Mouse (Mus musculus) liver, adult 2 months (tissue): ENCODE measurements around the gene Acoxl.

ENCODE experiments used
- CTCF ChIP-seq: fragments of 200-500 bp; IDR thresholded peaks from 2 replicates; pipeline ENCODE4 v1.5.1; 2011; ENCODE audit warnings: low read depth, low read length, control low read depth
- POLR2A ChIP-seq: fragments of 200-500 bp; IDR thresholded peaks from 2 replicates; pipeline ENCODE4 v1.6.1; 2011; ENCODE audit warnings: low read length, control low read depth; ENCODE audit not compliant: insufficient read depth; ENCODE audit errors: extremely low read depth

DNA sequence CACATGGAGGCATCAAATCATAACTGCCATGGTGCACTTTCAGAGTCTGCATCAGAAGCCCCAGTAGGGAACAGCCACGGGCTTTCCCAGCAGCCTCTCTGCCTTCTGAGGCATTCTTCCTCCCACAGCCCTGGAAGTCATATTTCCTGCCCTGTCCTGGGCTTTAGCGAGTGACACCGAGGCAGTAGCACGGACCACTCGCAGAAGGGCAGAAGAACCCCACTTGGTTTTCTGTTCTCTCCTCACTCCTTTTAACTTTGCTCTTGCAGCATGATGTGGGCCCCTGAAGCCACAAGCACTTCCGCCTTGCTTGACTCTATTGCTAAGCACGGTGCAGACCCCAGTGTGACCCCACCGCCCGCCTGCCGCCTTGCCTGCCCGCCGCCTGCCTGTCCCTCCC lies 189.0 kb downstream of the Acoxl start:
- no peak for TF ChIP-seq CTCF
- TF ChIP-seq POLR2A: no peak
